Mouse (Mus musculus) midbrain, postnatal 0 days (tissue): ENCODE measurements around the gene Vmn1r223. TPM values are rescaled to one million over a fixed set of nuclear protein-coding genes. Genes with fewer than 3 reads are reported as not detected.
A peak's percentile ranks its signal among the peaks of the same experiment; 100 is the strongest.
"Not testable (repeated sequence)": the region's sequence is repeated elsewhere in the genome, so short reads cannot be mapped to it uniquely, and the experiment has no call there.

Experiments used
- ATAC-seq: fragments of 200-750 bp; cut with Nextera tagmentation; 2 replicates; pipeline ENCODE4 v1.8.0; 2017; ENCODE audit warnings: moderate number of reproducible peaks, mild to moderate bottlenecking, moderate TSS enrichment, moderate library complexity; ENCODE audit not compliant: low FRiP score
- DNase-seq: peaks from one replicate; pipeline ENCODE4 v3.0.0-alpha.2; 2015; ENCODE audit warnings: low spot score
- H3K27ac ChIP-seq: fragments of 300-500 bp; sonication (generic); 2 replicates; pipeline ENCODE4 v1.5.1; 2014; ENCODE audit warnings: low read depth, mild to moderate bottlenecking, low read length, mixed read lengths
- H3K27me3 ChIP-seq: fragments of 300-500 bp; sonication (generic); 2 replicates; pipeline ENCODE4 v1.6.1; 2014; ENCODE audit warnings: low read length, control low read depth, mixed read lengths; ENCODE audit not compliant: insufficient read depth
- H3K36me3 ChIP-seq: fragments of 300-500 bp; sonication (generic); 2 replicates; pipeline ENCODE4 v1.6.1; 2014; ENCODE audit warnings: low read length, control low read depth, mixed read lengths; ENCODE audit not compliant: insufficient read depth
- H3K4me1 ChIP-seq: fragments of 300-500 bp; sonication (generic); 2 replicates; pipeline ENCODE4 v1.6.1; 2014; ENCODE audit warnings: mild to moderate bottlenecking, control low read depth, antibody characterized with exemption, low read length, mixed read lengths; ENCODE audit not compliant: insufficient read depth
- H3K4me2 ChIP-seq: fragments of 300-500 bp; sonication (generic); 2 replicates; pipeline ENCODE4 v1.6.1; 2014; ENCODE audit warnings: low read depth, mild to moderate bottlenecking, low read length, mixed read lengths; ENCODE audit not compliant: poor library complexity, severe bottlenecking
- H3K4me3 ChIP-seq: fragments of 300-500 bp; sonication (generic); 2 replicates; pipeline ENCODE4 v1.5.1; 2014; ENCODE audit warnings: low read depth, mild to moderate bottlenecking, low read length, moderate library complexity
- H3K9ac ChIP-seq: fragments of 300-500 bp; sonication (generic); replicated peaks from 2 replicates; pipeline ENCODE4 v1.6.1; 2014; ENCODE audit warnings: mild to moderate bottlenecking, low read length, moderate library complexity, mixed read lengths; ENCODE audit not compliant: poor library complexity, severe bottlenecking
- H3K9me3 ChIP-seq: fragments of 300-500 bp; sonication (generic); 2 replicates; pipeline ENCODE4 v1.6.1; 2016; ENCODE audit warnings: low read length, control low read depth
- CTCF ChIP-seq: IDR thresholded peaks from 2 replicates; pipeline ENCODE4 v1.5.1; 2016; ENCODE audit warnings: antibody characterized with exemption, mild to moderate bottlenecking
- WGBS: fragments of 180-500 bp; shearing (Covaris S2); extraction: QIAGEN DNeasy Blood & Tissue Kit; methylation state at CpG from one replicate; pipeline ENCODE4 v1.1.7; 2014; 5-methylcytosine and 5-hydroxymethylcytosine counted together
- polyA plus RNA-seq: library from polyadenylated mRNA; unstranded; fragments of >200 nt; fragmentation: Nextera tagmentation; extraction: Ambion mirVana; gene quantifications from 2 replicates; pipeline ENCODE4 v1.2.1, GENCODE M21; 2015
- total RNA-seq: library from RNA; depleted of rRNA; stranded (reverse); fragments of >200 nt; gene quantifications from 2 replicates; pipeline ENCODE4 v1.2.3, GENCODE M21; 2014; rRNA removed

Gene Vmn1r223
- not detected in 2 replicates for total RNA-seq
- polyA plus RNA-seq, result not detected in 2 replicates

DNA sequence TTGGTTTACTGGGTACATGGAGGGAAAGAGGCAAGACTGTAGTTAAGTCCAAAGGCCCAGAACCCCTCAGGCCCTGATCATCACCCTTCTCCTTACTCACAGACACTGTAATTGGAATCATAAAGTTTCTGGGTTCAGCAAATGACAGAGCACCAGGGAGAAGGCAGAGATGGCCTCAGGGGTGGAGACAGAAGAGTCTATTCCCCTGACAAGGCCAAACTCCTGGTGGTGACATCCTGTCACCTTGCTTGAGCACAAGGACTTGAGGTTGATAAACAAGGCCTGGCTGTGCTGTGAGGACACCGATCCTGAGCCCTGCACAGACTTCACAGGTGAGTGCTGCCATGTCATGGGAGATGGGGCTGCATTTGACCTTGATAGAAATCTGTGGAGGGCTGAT lies at the start of gene Vmn1r223:
Gene Vmn1r223, plus strand, starts transcription at position 301 of the 400 bp plus-strand sequence.
- not testable (repeated sequence) for H3K36me3 ChIP-seq, H3K4me1 ChIP-seq, H3K4me2 ChIP-seq, DNase-seq, H3K27ac ChIP-seq, H3K9ac ChIP-seq, H3K9me3 ChIP-seq, H3K4me3 ChIP-seq, ATAC-seq, H3K27me3 ChIP-seq
- WGBS, result 88% methylated on average over 1 of the region's 1 CpGs

DNA sequence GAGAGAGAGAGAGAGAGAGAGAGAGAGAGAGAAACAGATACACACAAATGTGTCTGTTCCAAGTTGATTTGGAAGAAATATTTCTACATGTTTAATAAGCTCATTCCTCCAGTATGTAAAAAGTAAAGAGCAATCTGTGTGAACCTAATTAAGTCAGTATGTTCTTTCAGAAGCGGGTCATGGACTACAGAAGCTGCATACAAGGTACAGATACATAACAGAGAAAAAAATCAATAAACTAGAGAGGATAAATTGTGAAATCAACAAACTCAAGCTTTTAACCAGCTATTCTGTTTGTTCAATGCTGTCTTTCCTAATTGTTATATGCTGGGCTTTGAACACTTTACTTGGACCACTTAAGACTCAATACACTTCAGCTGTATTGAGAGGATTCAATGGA lies 43.0 kb upstream of the Vmn1r223 start:
- not testable (repeated sequence) for H3K4me2 ChIP-seq, ATAC-seq, H3K9me3 ChIP-seq, H3K27ac ChIP-seq, H3K27me3 ChIP-seq, H3K9ac ChIP-seq, H3K4me3 ChIP-seq, H3K36me3 ChIP-seq, DNase-seq, H3K4me1 ChIP-seq
- 71% methylated on average over 1 of the region's 1 CpGs for whole genome bisulfite sequencing

DNA sequence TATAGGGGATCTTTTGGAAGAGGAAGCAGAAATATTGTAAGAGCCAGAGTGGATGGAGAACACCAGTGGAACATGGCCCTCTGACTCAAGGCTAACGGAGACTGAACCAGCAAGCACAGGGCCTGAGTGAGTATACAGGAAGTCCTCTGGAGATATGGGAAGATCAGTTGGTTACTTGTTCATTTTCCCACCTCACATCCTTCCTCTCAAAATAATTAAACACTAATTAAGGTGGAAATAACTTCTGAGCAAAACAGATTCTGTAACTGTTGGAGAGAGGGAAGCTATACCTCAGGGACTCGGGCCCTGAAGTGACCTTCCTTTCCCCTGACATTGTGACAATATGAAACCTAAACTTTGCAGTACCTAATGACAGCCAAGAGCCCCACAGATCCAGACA lies 33.1 kb upstream of the Vmn1r223 start, which contains the start of gene Vmn1r221:
Gene Vmn1r221, plus strand, starts transcription at position 301 of the 400 bp plus-strand sequence.
- not testable (repeated sequence) for H3K27ac ChIP-seq, H3K9me3 ChIP-seq, H3K27me3 ChIP-seq, DNase-seq, H3K4me1 ChIP-seq, ATAC-seq, H3K36me3 ChIP-seq, H3K4me3 ChIP-seq, H3K9ac ChIP-seq, H3K4me2 ChIP-seq
- 89% methylated on average over 2 of the region's 2 CpGs for WGBS

DNA sequence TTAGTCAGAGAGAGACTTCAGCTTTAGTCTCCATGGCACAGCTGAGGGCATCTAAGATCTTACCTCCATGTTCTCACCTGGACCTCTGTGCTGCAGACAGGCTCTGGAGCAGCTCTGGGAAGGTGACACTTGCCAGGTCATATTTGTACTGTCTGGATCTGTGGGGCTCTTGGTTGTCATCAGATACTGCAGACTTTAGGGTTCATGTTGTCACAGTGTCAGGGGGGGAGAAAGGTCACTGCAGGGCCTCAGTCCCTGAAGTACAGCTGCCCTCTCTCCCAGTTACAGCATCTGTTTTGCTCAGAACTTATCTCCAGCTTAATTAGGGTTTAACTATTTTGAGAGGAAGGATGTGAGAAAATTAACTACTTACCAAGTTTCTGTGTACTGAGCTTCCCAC lies 11.1 kb upstream of the Vmn1r223 start, which contains the start of gene Vmn1r222:
Gene Vmn1r222, minus strand, starts transcription at position 101 of the 400 bp plus-strand sequence.
- H3K36me3 ChIP-seq, H3K9ac ChIP-seq, H3K4me1 ChIP-seq, H3K9me3 ChIP-seq, ATAC-seq, H3K27me3 ChIP-seq, H3K4me3 ChIP-seq, H3K4me2 ChIP-seq, DNase-seq, H3K27ac ChIP-seq: not testable (repeated sequence)

DNA sequence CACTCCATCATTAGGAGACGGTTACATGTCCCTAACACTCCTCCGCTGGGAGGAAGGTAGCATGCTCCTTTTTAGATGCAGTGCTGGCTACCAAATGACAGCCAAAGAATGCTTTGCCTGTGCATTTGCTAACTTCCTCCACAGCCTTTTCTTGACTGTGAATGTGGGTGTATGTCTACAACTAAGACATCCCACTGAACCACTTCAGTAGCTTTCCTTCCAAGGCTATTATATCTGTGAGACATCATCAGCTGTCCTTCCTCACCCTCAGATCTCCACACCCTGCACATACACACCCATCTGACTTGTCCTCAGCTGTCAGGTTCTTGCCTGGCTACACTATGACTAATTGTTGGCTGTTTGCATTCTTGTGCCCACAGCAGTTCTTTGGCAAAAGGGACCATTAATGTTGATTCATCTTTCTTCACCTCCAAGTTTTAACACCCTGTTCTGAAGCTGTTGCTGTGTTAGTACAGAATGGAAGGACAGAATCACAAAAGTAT lies 11.7 kb downstream of the Vmn1r223 start:
- H3K9me3 ChIP-seq, result no peaks in the 10 kb centered on the region
- no peak overlapping the region for H3K27ac ChIP-seq
- H3K36me3 ChIP-seq, result no peaks in the 10 kb centered on the region
- H3K27me3 ChIP-seq, result no peaks in the 10 kb centered on the region
- no peak for TF ChIP-seq CTCF
- H3K9ac ChIP-seq, result no peak overlapping the region
- H3K4me1 ChIP-seq, result no peaks in the 10 kb centered on the region
- no peak overlapping the region for H3K4me3 ChIP-seq
- 93% methylated on average over 2 of the region's 2 CpGs for WGBS
- H3K4me2 ChIP-seq, result no peak overlapping the region
- ATAC-seq (no peak), DNase-seq (no peak)

DNA sequence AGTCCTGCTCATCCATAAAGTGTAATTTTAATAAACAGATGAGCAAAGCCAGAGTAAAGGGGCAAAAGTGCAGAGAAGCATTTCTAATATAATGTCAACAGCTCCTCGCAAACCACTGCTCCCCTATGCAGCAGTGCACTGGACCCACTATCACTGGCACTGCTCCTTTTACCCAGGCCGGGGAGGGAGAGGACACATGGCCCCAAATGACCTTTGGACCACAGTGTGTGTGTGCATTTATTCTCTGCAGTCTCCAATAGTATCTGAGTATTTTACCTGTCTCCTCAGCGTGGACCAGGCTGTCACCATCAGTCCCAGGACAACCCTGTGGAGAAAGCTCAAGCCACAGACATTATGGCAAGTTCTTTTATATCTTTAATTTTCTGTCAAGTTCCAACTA lies 21.7 kb downstream of the Vmn1r223 start:
- H3K4me1 ChIP-seq, DNase-seq, H3K4me3 ChIP-seq, H3K36me3 ChIP-seq, H3K4me2 ChIP-seq, H3K9ac ChIP-seq, H3K27me3 ChIP-seq, H3K27ac ChIP-seq, H3K9me3 ChIP-seq: not testable (repeated sequence)
- WGBS, result 88% methylated on average over 3 of the region's 3 CpGs
- peak; percentile 7; the same call in 1 of the 2 replicates for ATAC-seq
